Mouse (Mus musculus): ENCODE results near the gene Gm128.

The Gm128 gene

DNA sequence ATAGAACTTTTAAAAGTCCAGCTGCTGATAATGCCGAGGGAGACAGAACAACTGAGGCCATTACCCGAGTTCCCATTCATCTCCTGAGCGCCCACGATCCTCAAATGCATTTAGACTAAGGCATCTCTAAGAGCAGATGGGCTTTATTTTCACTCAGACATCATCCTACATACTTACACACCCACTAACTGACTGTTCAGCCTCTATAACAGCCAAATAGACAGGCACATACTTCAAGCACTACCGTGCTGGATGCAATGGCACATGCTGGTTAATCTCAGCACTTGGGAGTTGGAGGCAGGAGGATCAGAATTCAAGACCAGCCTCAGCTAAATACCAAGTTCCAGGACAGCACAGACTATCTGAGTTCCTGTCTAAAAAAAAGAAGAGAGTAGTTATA lies 28.4 kb upstream of the Gm128 start:
- DNase-seq (ENCODE audit: low read depth, low spot score): no peak

GRCm38 (mm10) chr3:95267855-95268254 lies 26.5 kb upstream of the Gm128 start:
- DNase-seq (ENCODE audit: low read depth, low spot score): no peak

DNA sequence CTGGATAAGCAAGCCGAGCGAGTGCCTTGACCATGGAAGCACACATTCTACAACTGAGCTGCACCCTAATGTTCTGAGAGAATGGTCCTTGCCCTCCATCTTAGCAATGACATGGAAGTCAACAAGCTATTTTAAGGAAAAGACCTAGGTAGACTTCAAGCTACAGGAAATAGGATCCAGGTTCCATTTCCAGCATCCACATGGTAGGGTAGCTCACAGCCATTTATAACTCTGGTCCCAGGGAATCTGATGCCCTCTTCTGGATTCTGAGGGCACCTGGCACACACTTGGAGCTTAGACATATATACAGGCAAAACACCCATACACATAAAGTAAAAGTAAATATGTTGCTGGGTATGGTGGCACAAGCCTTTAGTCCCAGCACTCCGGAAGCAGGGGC lies 24.7 kb upstream of the Gm128 start:
- no peak for DNase-seq (ENCODE audit: low read depth, low spot score)

DNA sequence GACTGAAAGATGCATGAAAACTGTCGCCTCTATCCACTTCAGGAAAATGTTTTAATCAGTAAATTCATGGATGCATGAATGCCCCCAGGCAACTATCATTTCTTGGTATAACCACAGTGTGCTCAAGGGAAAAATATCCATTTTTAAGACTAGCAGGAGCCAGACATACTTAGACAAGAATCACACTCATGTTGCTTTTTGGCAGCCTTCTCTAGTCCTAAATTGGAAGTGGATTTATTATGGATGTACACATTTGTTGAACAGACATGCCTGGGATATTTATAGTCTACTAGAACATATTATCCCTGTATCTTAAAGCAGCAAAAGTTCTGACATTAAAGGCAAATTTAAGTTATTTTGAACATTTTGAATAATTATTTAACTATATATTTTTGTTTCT lies 23.3 kb upstream of the Gm128 start:
- no peak for DNase-seq (ENCODE audit: low read depth, low spot score)

- peak; percentile 68 for DNase-seq (ENCODE audit: low read depth, low spot score)
Observed at GRCm38 (mm10) chr3:95263089-95263739, 21.8 kb upstream of the Gm128 start.

DNA sequence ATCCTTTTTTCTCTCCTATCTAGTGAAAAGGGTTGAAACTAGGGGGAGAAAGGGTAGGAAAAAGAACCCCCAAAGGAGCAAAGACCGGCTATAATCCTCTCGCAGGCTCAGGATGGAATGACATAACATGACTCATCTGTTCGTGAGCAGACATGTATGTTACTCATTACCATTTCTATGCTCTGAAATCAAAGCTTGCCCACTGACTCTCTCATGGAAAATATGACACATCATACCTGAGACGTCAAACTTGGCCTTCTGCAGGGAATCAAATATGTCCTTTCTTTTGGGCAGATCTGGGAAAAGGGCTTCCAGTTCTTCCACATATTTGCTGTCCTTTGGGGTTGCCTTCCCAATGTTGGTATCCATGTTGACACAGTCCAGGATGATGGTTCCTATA lies 20.6 kb upstream of the Gm128 start:
- DNase-seq (ENCODE audit: low read depth, low spot score): no peak

- DNase-seq (ENCODE audit: low read depth, low spot score): no peak
Observed at GRCm38 (mm10) chr3:95256931-95257330, 15.5 kb upstream of the Gm128 start.

GRCm38 (mm10) chr3:95250783-95251424 lies 9.5 kb upstream of the Gm128 start, which contains the start of gene Bnipl:
TSS of gene Bnipl (minus strand) at chr3:95251193.
- DNase-seq (ENCODE audit: low read depth, low spot score): no peak

GRCm38 (mm10) chr3:95250361-95250760 lies 9.0 kb upstream of the Gm128 start:
- DNase-seq (ENCODE audit: low read depth, low spot score): no peak

- DNase-seq (ENCODE audit: low read depth, low spot score): no peak
Observed at GRCm38 (mm10) chr3:95247660-95248336, 6.4 kb upstream of the Gm128 start.

DNA sequence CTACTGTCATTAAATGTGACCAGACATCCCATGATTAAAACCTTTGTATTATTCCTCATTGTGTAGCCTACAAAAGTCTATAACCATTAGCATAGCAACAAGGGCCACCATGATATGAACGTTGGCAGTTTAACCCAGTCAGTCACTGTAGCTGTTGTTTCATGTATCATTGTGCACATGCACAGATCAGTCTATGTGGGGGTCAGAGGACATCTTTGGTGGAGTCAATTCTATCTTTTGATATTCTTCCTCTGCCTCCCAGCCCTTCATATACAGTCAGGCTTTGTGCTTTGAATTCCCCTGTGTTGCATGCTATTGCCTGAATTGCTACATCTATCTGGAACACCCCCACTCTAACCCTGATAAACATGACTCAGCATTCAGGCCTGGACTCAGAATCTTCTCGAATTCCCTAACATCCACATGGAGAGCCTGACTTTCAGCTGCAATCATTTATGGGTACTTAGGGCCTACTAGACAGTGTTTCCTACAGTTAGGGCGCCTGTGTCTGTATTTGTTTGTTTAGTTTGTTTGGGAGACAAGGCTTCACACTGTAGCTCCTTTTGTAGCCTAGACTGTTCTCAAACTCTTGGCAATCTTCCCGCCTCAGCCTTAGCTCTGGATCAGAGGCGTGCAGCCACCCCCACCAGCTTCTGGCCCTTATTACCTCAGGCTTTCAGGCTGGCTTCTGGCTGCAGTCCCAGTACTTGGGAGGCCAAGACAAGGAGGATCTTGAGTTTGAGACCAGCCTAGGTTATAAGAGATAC lies 5.2 kb upstream of the Gm128 start:
- DNase-seq (ENCODE audit: low read depth, low spot score): no peak

DNA sequence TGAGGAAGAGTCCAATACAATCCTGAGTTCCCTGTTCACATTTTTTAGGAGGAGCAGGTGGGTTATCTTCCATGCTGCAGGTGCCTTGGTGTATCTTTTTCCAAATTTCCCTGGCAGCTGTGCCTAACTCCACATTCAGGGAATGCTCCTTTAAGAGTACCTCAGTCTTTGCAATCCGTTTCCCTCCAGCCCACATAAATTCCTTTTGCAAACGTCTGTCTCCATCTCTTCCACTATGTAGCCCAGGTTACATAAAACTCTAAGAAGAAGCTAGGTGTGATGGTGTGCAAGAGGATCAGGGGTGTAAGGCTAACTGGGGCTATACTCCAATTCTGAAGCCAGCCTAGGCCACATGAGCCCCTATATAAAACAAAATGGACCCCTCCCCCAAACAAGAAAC lies 1.7 kb upstream of the Gm128 start:
- DNase-seq (ENCODE audit: low read depth, low spot score): no peak

- no peak for DNase-seq (ENCODE audit: low read depth, low spot score)
Observed at GRCm38 (mm10) chr3:95240900-95241299, 498 bp downstream of the Gm128 start.

GRCm38 (mm10) chr3:95239971-95240370 lies 1.4 kb downstream of the Gm128 start:
- DNase-seq (ENCODE audit: low read depth, low spot score): no peak

- no peak for DNase-seq (ENCODE audit: low read depth, low spot score)
Observed at GRCm38 (mm10) chr3:95239022-95239421, 2.4 kb downstream of the Gm128 start.

GRCm38 (mm10) chr3:95237541-95238099 lies 3.8 kb downstream of the Gm128 start:
- no peak for DNase-seq (ENCODE audit: low read depth, low spot score)

GRCm38 (mm10) chr3:95235386-95236301 lies 5.8 kb downstream of the Gm128 start:
- DNase-seq (ENCODE audit: low read depth, low spot score): no peak

DNA sequence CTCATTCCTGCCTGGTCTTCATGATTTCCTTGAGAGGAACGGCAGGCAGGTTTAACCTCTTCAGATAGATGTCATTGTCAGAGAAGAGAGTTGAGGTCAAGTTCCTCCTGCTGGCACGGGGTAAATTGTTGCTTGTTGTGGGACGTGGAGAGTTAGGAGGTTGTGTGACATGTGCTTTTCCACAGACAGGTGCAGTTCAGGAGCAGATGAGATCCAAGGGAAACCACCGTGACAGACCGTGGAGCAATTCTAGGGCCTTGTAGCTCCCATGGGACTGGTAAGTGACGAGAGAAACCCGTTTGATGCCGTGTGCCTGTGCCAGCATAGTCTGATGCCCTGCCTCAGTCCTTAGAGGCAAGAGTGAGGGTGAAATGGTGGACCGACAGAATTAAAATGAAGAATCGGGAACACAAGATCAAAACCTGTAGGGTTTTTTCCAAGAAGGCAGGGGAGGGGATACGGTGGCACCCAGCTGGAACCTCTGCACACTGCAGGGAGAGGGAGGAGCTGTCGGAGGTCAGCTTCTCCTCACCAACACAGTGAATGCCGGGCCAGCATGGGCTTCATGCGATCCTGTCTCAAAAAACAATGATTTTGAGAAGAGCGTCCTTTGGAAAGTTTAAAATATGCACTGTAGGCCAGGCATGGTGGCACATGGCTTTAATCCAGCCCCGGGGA lies 8.0 kb downstream of the Gm128 start:
- DNase-seq (ENCODE audit: low read depth, low spot score): no peak

DNA sequence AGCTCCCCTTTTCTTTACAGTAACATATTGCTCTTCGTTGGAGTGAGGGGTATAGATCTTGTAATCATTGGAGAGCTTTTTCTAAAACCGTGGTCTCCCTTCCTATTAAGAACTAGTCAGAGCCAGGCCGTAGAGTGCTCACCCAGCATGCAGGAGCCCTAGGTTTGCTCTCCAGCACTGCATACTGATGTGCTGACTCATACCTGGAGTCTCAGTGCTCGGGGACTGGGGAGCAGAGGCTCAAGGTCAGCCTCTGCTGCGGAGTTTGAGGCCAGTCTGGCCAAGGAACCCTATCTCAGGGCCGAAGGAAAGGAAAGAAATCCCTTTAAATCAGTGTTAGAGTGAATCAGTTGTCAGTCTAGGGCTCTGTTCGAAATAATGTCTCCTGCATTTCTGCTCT lies 8.6 kb downstream of the Gm128 start:
- DNase-seq (ENCODE audit: low read depth, low spot score): no peak
